8 mouse cellular contexts compared by ENCODE assay signal in genomic region chr19:25400212-25400913, GRCm38 (mm10).
A peak's percentile ranks its signal among the peaks of the same experiment; 100 is the strongest.
DNase-seq lines count a peak whose midpoint lies in the region; ATAC-seq and TF ChIP-seq lines count a peak whose summit lies in the region.

No protein-coding gene starts in this region.

- 24% methylated on average over 13 of the region's 13 CpGs for WGBS in lung, embryonic 16.5 days
- 36% methylated on average over 13 of the region's 13 CpGs for WGBS in heart, embryonic 16.5 days
- 16% methylated on average over 13 of the region's 13 CpGs for WGBS in stomach, postnatal 0 days

- peak overlapping the region; percentile 10 for H3K4me3 ChIP-seq in lung, embryonic 16.5 days (ENCODE audit: low read length)
- H3K4me3 ChIP-seq in heart, embryonic 16.5 days (ENCODE audit: low read length) = no peak overlapping the region
- peak overlapping the region; percentile 16; the same call in 1 of the 2 replicates for H3K4me3 ChIP-seq in stomach, postnatal 0 days (ENCODE audit: low read depth, low read length)

- peak; percentile 50 for ATAC-seq in lung, embryonic 16.5 days (ENCODE audit: low read depth)
- ATAC-seq in heart, embryonic 16.5 days (replicated peaks; ENCODE audit: extremely low read depth, insufficient read depth, low FRiP score) = peak; percentile 38; the same call in 1 of the 2 replicates
- ATAC-seq in stomach, postnatal 0 days (ENCODE audit: low FRiP score, low TSS enrichment) = peak; percentile 90

- H3K9me3 ChIP-seq in lung, embryonic 16.5 days (ENCODE audit: control insufficient read depth, low read length) = peaks cover 6% of the 10 kb centered on the region
- H3K9me3 ChIP-seq in heart, embryonic 16.5 days (replicated peaks; ENCODE audit: control insufficient read depth, low read length) = no peaks in the 10 kb centered on the region
- H3K9me3 ChIP-seq in stomach, postnatal 0 days (ENCODE audit: control insufficient read depth, low read length) = no peaks in the 10 kb centered on the region

- H3K4me2 ChIP-seq in lung, embryonic 16.5 days (ENCODE audit: low read depth, low read length) = peak overlapping the region; percentile 42
- H3K4me2 ChIP-seq in heart, embryonic 16.5 days (ENCODE audit: low read depth, low read length) = peak overlapping the region; percentile 53
- H3K4me2 ChIP-seq in stomach, postnatal 0 days (replicated peaks; ENCODE audit: low read depth) = peak overlapping the region; percentile 35

- H3K36me3 ChIP-seq in lung, embryonic 16.5 days (ENCODE audit: control insufficient read depth, insufficient read depth, low read length) = no peaks in the 10 kb centered on the region
- no peaks in the 10 kb centered on the region for H3K36me3 ChIP-seq in heart, embryonic 16.5 days (ENCODE audit: control insufficient read depth, insufficient read depth)
- no peaks in the 10 kb centered on the region for H3K36me3 ChIP-seq in stomach, postnatal 0 days (ENCODE audit: control insufficient read depth, insufficient read depth, low read length)

- peak overlapping the region; percentile 58 for H3K27ac ChIP-seq in lung, embryonic 16.5 days (ENCODE audit: low read length)
- peak overlapping the region; percentile 83 for H3K27ac ChIP-seq in heart, embryonic 16.5 days (ENCODE audit: low read length)
- H3K27ac ChIP-seq in stomach, postnatal 0 days (replicated peaks) = peak overlapping the region; percentile 85

- no peak for TF ChIP-seq EP300 in stomach, postnatal 0 days (optimal IDR thresholded peaks at IDR 0.05)

- no peaks in the 10 kb centered on the region for H3K27me3 ChIP-seq in lung, embryonic 16.5 days (ENCODE audit: control insufficient read depth, insufficient read depth, low read depth, low read length)
- no peaks in the 10 kb centered on the region for H3K27me3 ChIP-seq in heart, embryonic 16.5 days (ENCODE audit: control insufficient read depth, insufficient read depth, low read length)
- no peaks in the 10 kb centered on the region for H3K27me3 ChIP-seq in stomach, postnatal 0 days (ENCODE audit: control insufficient read depth, insufficient read depth, low read length)

- H3K4me1 ChIP-seq in lung, embryonic 16.5 days (replicated peaks; ENCODE audit: control insufficient read depth, insufficient read depth, low read length) = peaks cover 26% of the 10 kb centered on the region
- H3K4me1 ChIP-seq in heart, embryonic 16.5 days (ENCODE audit: control insufficient read depth, insufficient read depth, low read length) = peaks cover 34% of the 10 kb centered on the region
- H3K4me1 ChIP-seq in stomach, postnatal 0 days (replicated peaks; ENCODE audit: control insufficient read depth, insufficient read depth) = 0 out of 2 replicates have a peak, but pooled peaks cover 3% of the 10 kb centered on the region

- peak overlapping the region; percentile 36; the same call in 1 of the 2 replicates for H3K9ac ChIP-seq in lung, embryonic 16.5 days (ENCODE audit: low read length)
- H3K9ac ChIP-seq in heart, embryonic 16.5 days (ENCODE audit: low read length) = peak overlapping the region; percentile 33; the same call in 1 of the 2 replicates
- H3K9ac ChIP-seq in stomach, postnatal 0 days (ENCODE audit: low read length) = peak overlapping the region; percentile 38; the same call in 1 of the 2 replicates

- TF ChIP-seq CTCF in stomach, postnatal 0 days (IDR thresholded peaks at IDR 0.05; ENCODE audit: low read depth) = no peak

- DNase-seq in lung, postnatal 10 days = no peak
- DNase-seq in kidney, postnatal 4 days = peak; percentile 41 to 57
- peak; percentile 58 for DNase-seq in stomach, postnatal 0 days (ENCODE audit: low spot score)
- no peak for DNase-seq in adrenal gland, postnatal 36 days
- DNase-seq in left cerebral cortex, adult 8-10 months (ENCODE audit: low spot score in 2 of 2) = no peak
- DNase-seq in cerebellum, postnatal 4 days (ENCODE audit: low spot score in 2 of 2) = no peak

Comparison
In these comparisons a context has a peak if more than half of its experiments do, and no peak if none do; other contexts are left out.
1. ATAC-seq: peak in every context shown above with its lines; median percentile 90 in stomach, postnatal 0 days; 50 in lung, embryonic 16.5 days; 38 in heart, embryonic 16.5 days.
2. DNase-seq: peak in kidney, postnatal 4 days (2 of 2) and stomach, postnatal 0 days (single experiment); none in lung, postnatal 10 days (single experiment), adrenal gland, postnatal 36 days (0 of 2), left cerebral cortex, adult 8-10 months (0 of 2) and cerebellum, postnatal 4 days (0 of 2).
3. Peak in every context shown above with its lines, with median percentiles within 50 percentile points of each other: H3K27ac ChIP-seq, H3K4me2 ChIP-seq and H3K9ac ChIP-seq.